Mouse (Mus musculus) heart, adult 18-20 months (tissue): Measurements from ENCODE around the gene Gm3278. TPM values are rescaled to one million over a fixed set of nuclear protein-coding genes. Genes with fewer than 3 reads are reported as not detected.
A peak's percentile ranks its signal among the peaks of the same experiment; 100 is the strongest.
"Not testable (repeated sequence)": the region's sequence is repeated elsewhere in the genome, so short reads cannot be mapped to it uniquely, and the experiment has no call there.

ENCODE experiments used
- DNase-seq, 2 experiments: peaks; one replicate each; pipeline ENCODE4 v3.0.0; 2021 to 2022; ENCODE audit warnings: mixed read lengths in 1 of 2
- long read RNA-seq, 2 experiments: library from polyadenylated mRNA; stranded (forward); transcript quantifications; one replicate each; pipeline ENCODE4 v2.0.0; 2021
- total RNA-seq, 2 experiments: library from RNA; stranded (reverse); gene quantifications; 2 replicates each; pipeline ENCODE4 v1.2.3; 2021

The Gm3278 gene
- total RNA-seq, result not detected
- long read RNA-seq, experiment 1, result 0 reads
- long read RNA-seq, experiment 2, result 0 reads

DNA sequence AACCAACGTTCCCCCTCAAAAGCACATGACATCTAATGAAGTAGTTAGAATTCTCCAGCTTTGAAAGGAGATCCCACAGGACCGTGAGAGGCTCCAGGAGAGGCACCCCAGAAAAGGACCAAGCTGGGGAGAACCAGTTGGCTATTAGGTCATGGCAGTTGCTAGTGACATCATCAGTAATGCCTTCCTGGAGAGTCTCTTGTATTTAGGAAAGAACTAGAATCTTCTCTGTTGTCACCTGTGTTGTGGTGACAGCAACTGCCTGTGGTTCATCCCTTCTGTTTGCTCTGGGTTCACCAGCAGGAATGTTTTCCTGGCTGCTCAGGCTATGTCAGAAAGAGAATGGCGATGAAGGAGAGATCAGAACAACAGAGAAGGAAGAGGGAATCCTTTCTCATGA, at the start of gene Gm3278:
TSS of gene Gm3278 (plus strand) at position 301 of the 400 bp plus-strand sequence.
- not testable (repeated sequence) for DNase-seq

DNA sequence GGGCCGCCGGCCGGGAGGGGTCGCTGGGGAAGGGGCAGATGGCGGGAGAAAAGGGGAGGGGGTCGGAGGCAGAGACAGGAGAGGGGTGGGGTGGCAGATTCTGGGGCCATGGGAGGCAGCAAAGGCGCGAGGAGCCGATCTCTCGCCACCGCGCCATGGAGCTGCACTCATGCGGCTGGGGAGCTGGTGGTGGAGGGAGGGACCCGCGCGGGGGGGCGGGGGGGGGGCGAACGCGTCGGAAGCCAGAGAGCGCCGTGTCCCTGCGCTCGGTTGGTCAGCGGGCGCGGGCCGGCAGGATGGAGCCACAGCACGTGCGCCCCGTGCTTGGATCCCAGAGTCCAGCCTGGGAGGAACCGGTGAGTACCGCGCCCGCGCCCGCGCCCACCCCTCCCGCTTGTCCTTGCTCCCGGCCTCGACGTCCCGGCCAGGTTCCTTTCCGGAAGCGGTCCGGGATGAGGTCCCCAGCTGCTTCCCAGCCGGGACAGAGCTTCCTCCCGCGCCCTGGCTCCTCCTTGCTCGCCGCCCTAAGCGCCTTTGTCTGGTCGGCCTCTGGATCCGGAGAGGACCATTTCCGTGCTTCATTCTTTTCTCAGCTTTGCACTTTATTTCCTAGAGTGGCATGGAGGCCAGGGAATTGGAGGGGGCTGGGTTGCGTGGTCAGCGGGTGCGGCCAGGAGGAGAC, 36.8 kb upstream of the Gm3278 start, which contains the start of gene Gm3264:
TSS of gene Gm3264 (plus strand) at position 278 of the 682 bp plus-strand sequence.
- DNase-seq, result peak; percentile 18 to 63

Other genes with a start within 250 kb of the Gm3278 start
- not detected for gene Gm3239, start 228.2 kb upstream of the Gm3278 start, total RNA-seq
- gene Gm7876, start 183.2 kb upstream of the Gm3278 start, total RNA-seq, result not detected
- not detected for gene Gm3252, start 165.6 kb upstream of the Gm3278 start, total RNA-seq
- not detected for gene Gm9602, start 116.1 kb upstream of the Gm3278 start, total RNA-seq
- not detected for gene Gm3269, start 54.3 kb upstream of the Gm3278 start, total RNA-seq
- gene Gm3264, start 36.8 kb upstream of the Gm3278 start, total RNA-seq, result under 1 TPM in 1 of 2 experiments, not detected in 1; 0.97 TPM
- not detected for gene Gm8297, start 91.5 kb downstream of the Gm3278 start, total RNA-seq
- gene Gm3298, start 123.5 kb downstream of the Gm3278 start, total RNA-seq, result not detected
- gene 4930555G01Rik, start 158.2 kb downstream of the Gm3278 start, total RNA-seq, result not detected
- not detected for gene Gm8281, start 178.6 kb downstream of the Gm3278 start, total RNA-seq
- not detected for gene Gm8279, start 239.1 kb downstream of the Gm3278 start, total RNA-seq